Mouse (Mus musculus): Measurements from ENCODE around the gene Tgfbr3. TPM values are rescaled to one million over a fixed set of nuclear protein-coding genes. Genes with fewer than 3 reads are reported as not detected.

The Tgfbr3 gene
- polyA plus RNA-seq, 1 experiment from 2014 or later: 2.2 TPM

- Histone ChIP-seq H3K4me3 (ENCODE audit: low read depth, low read length) (no peak overlapping the region), H3K9me3 (replicated peaks; ENCODE audit: control insufficient read depth, low read length) (no peaks in the 10 kb centered on the region), H3K27ac (ENCODE audit: low read depth, low read length) (no peak overlapping the region), H3K4me2 (ENCODE audit: low read length) (no peak overlapping the region), H3K27me3 (replicated peaks; ENCODE audit: control insufficient read depth, insufficient read depth, low read length) (no peaks in the 10 kb centered on the region), H3K36me3 (ENCODE audit: control insufficient read depth, insufficient read depth, low read length) (no peaks in the 10 kb centered on the region), H3K9ac (ENCODE audit: low read length) (no peak overlapping the region), H3K4me1 (ENCODE audit: control insufficient read depth, insufficient read depth, low read length) (no peaks in the 10 kb centered on the region)
- 88% methylated on average over 7 of the region's 7 CpGs for WGBS
- no peak for ATAC-seq
- DNase-seq (ENCODE audit: low spot score): no peak
Observed at GRCm38 (mm10) chr5:107097314-107097713, 192.1 kb downstream of the Tgfbr3 start.

- DNase-seq (ENCODE audit: low spot score) (no peak), ATAC-seq (no peak)
- WGBS: 28% methylated on average over 5 of the region's 5 CpGs
Observed at GRCm38 (mm10) chr5:107094233-107094632, 195.2 kb downstream of the Tgfbr3 start.

GRCm38 (mm10) chr5:107093253-107093652, 196.2 kb downstream of the Tgfbr3 start:
- no peak for ATAC-seq
- DNase-seq (ENCODE audit: low spot score): no peak
- H3K4me1 ChIP-seq (ENCODE audit: control insufficient read depth, insufficient read depth, low read length): peaks cover under 1% of the 10 kb centered on the region
- WGBS: 82% methylated on average over 3 of the region's 3 CpGs
- H3K27ac ChIP-seq (ENCODE audit: low read depth, low read length): no peak overlapping the region
- no peaks in the 10 kb centered on the region for H3K9me3 ChIP-seq (replicated peaks; ENCODE audit: control insufficient read depth, low read length)
- no peaks in the 10 kb centered on the region for H3K36me3 ChIP-seq (ENCODE audit: control insufficient read depth, insufficient read depth, low read length)
- H3K4me2 ChIP-seq (ENCODE audit: low read length): no peak overlapping the region
- no peak overlapping the region for H3K9ac ChIP-seq (ENCODE audit: low read length)
- no peaks in the 10 kb centered on the region for H3K27me3 ChIP-seq (replicated peaks; ENCODE audit: control insufficient read depth, insufficient read depth, low read length)
- H3K4me3 ChIP-seq (ENCODE audit: low read depth, low read length): no peak overlapping the region

More at GRCm38 (mm10) chr5:107094233-107094632, 195.2 kb downstream of the Tgfbr3 start:
- H3K27ac ChIP-seq (ENCODE audit: low read depth, low read length): no peak overlapping the region
- H3K9ac ChIP-seq (ENCODE audit: low read length): no peak overlapping the region
- H3K4me1 ChIP-seq (ENCODE audit: control insufficient read depth, insufficient read depth, low read length): no peaks in the 10 kb centered on the region
- no peaks in the 10 kb centered on the region for H3K9me3 ChIP-seq (replicated peaks; ENCODE audit: control insufficient read depth, low read length)
- H3K4me3 ChIP-seq (ENCODE audit: low read depth, low read length): no peak overlapping the region
- no peaks in the 10 kb centered on the region for H3K36me3 ChIP-seq (ENCODE audit: control insufficient read depth, insufficient read depth, low read length)
- H3K27me3 ChIP-seq (replicated peaks; ENCODE audit: control insufficient read depth, insufficient read depth, low read length): no peaks in the 10 kb centered on the region
- H3K4me2 ChIP-seq (ENCODE audit: low read length): no peak overlapping the region

- 85% methylated on average over 8 of the region's 8 CpGs for WGBS
- no peak overlapping the region for H3K4me3 ChIP-seq (ENCODE audit: low read depth, low read length)
- H3K36me3 ChIP-seq (ENCODE audit: control insufficient read depth, insufficient read depth, low read length): no peaks in the 10 kb centered on the region
- peaks cover 6% of the 10 kb centered on the region for H3K4me1 ChIP-seq (ENCODE audit: control insufficient read depth, insufficient read depth, low read length)
- DNase-seq (ENCODE audit: low spot score) (no peak), ATAC-seq (no peak)
- no peak overlapping the region for H3K9ac ChIP-seq (ENCODE audit: low read length)
- no peaks in the 10 kb centered on the region for H3K9me3 ChIP-seq (replicated peaks; ENCODE audit: control insufficient read depth, low read length)
- H3K27ac ChIP-seq (ENCODE audit: low read depth, low read length): no peak overlapping the region
- H3K4me2 ChIP-seq (ENCODE audit: low read length): no peak overlapping the region
- peaks cover 3% of the 10 kb centered on the region; the same call in 1 of the 2 replicates for H3K27me3 ChIP-seq (replicated peaks; ENCODE audit: control insufficient read depth, insufficient read depth, low read length)
Observed at GRCm38 (mm10) chr5:107092137-107092536, 197.3 kb downstream of the Tgfbr3 start.

GRCm38 (mm10) chr5:107089966-107090365, 199.5 kb downstream of the Tgfbr3 start:
- no peak overlapping the region for H3K4me3 ChIP-seq (ENCODE audit: low read depth, low read length)
- H3K27ac ChIP-seq (ENCODE audit: low read depth, low read length): no peak overlapping the region
- H3K27me3 ChIP-seq (replicated peaks; ENCODE audit: control insufficient read depth, insufficient read depth, low read length): peaks cover 6% of the 10 kb centered on the region; the same call in 1 of the 2 replicates
- 41% methylated on average over 5 of the region's 5 CpGs for whole genome bisulfite sequencing
- ATAC-seq: no peak
- H3K4me2 ChIP-seq (ENCODE audit: low read length): no peak overlapping the region
- peaks cover 6% of the 10 kb centered on the region for H3K4me1 ChIP-seq (ENCODE audit: control insufficient read depth, insufficient read depth, low read length)
- no peaks in the 10 kb centered on the region for H3K36me3 ChIP-seq (ENCODE audit: control insufficient read depth, insufficient read depth, low read length)
- no peak for DNase-seq (ENCODE audit: low spot score)
- no peaks in the 10 kb centered on the region for H3K9me3 ChIP-seq (replicated peaks; ENCODE audit: control insufficient read depth, low read length)
- H3K9ac ChIP-seq (ENCODE audit: low read length): no peak overlapping the region

GRCm38 (mm10) chr5:107087829-107088808, 201.3 kb downstream of the Tgfbr3 start:
- H3K36me3 ChIP-seq (ENCODE audit: control insufficient read depth, insufficient read depth, low read length): no peaks in the 10 kb centered on the region
- DNase-seq (ENCODE audit: low spot score): peak; percentile 92
- H3K27me3 ChIP-seq (replicated peaks; ENCODE audit: control insufficient read depth, insufficient read depth, low read length): peaks cover 6% of the 10 kb centered on the region; the same call in 1 of the 2 replicates
- H3K9me3 ChIP-seq (replicated peaks; ENCODE audit: control insufficient read depth, low read length): no peaks in the 10 kb centered on the region
- peaks cover 6% of the 10 kb centered on the region for H3K4me1 ChIP-seq (ENCODE audit: control insufficient read depth, insufficient read depth, low read length)
- peak overlapping the region; percentile 31; the same call in 1 of the 2 replicates for H3K4me2 ChIP-seq (ENCODE audit: low read length)
- WGBS: 14% methylated on average over 12 of the region's 12 CpGs
- H3K9ac ChIP-seq (ENCODE audit: low read length): no peak overlapping the region
- H3K27ac ChIP-seq (ENCODE audit: low read depth, low read length): no peak overlapping the region
- H3K4me3 ChIP-seq (ENCODE audit: low read depth, low read length): no peak overlapping the region
- peak; percentile 86 for ATAC-seq

- Histone ChIP-seq H3K4me3 (ENCODE audit: low read depth, low read length) (no peak overlapping the region), H3K9ac (ENCODE audit: low read length) (no peak overlapping the region), H3K27ac (ENCODE audit: low read depth, low read length) (no peak overlapping the region), H3K9me3 (replicated peaks; ENCODE audit: control insufficient read depth, low read length) (no peaks in the 10 kb centered on the region), H3K4me2 (ENCODE audit: low read length) (no peak overlapping the region), H3K27me3 (replicated peaks; ENCODE audit: control insufficient read depth, insufficient read depth, low read length) (peaks cover 6% of the 10 kb centered on the region; the same call in 1 of the 2 replicates), H3K36me3 (ENCODE audit: control insufficient read depth, insufficient read depth, low read length) (no peaks in the 10 kb centered on the region), H3K4me1 (ENCODE audit: control insufficient read depth, insufficient read depth, low read length) (peaks cover 6% of the 10 kb centered on the region)
- no peak for DNase-seq (ENCODE audit: low spot score)
- 75% methylated on average over 2 of the region's 2 CpGs for WGBS
- ATAC-seq: no peak
Observed at GRCm38 (mm10) chr5:107087291-107087690, 202.1 kb downstream of the Tgfbr3 start.

- no peak overlapping the region for H3K4me3 ChIP-seq (ENCODE audit: low read depth, low read length)
- H3K9me3 ChIP-seq (replicated peaks; ENCODE audit: control insufficient read depth, low read length): no peaks in the 10 kb centered on the region
- H3K4me2 ChIP-seq (ENCODE audit: low read length): no peak overlapping the region
- H3K27ac ChIP-seq (ENCODE audit: low read depth, low read length): no peak overlapping the region
- WGBS: 90% methylated on average over 5 of the region's 5 CpGs
- DNase-seq (ENCODE audit: low spot score) (no peak), ATAC-seq (no peak)
- no peak overlapping the region for H3K9ac ChIP-seq (ENCODE audit: low read length)
- H3K27me3 ChIP-seq (replicated peaks; ENCODE audit: control insufficient read depth, insufficient read depth, low read length): peaks cover 6% of the 10 kb centered on the region; the same call in 1 of the 2 replicates
- peaks cover 6% of the 10 kb centered on the region for H3K4me1 ChIP-seq (ENCODE audit: control insufficient read depth, insufficient read depth, low read length)
- H3K36me3 ChIP-seq (ENCODE audit: control insufficient read depth, insufficient read depth, low read length): no peaks in the 10 kb centered on the region
Observed at GRCm38 (mm10) chr5:107086166-107086565, 203.3 kb downstream of the Tgfbr3 start.

GRCm38 (mm10) chr5:107084431-107084830, 205.0 kb downstream of the Tgfbr3 start:
- H3K27me3 ChIP-seq (replicated peaks; ENCODE audit: control insufficient read depth, insufficient read depth, low read length): peaks cover 6% of the 10 kb centered on the region; the same call in 1 of the 2 replicates
- H3K9me3 ChIP-seq (replicated peaks; ENCODE audit: control insufficient read depth, low read length): no peaks in the 10 kb centered on the region
- ATAC-seq: no peak
- H3K36me3 ChIP-seq (ENCODE audit: control insufficient read depth, insufficient read depth, low read length): no peaks in the 10 kb centered on the region
- no peak overlapping the region for H3K4me3 ChIP-seq (ENCODE audit: low read depth, low read length)
- H3K4me1 ChIP-seq (ENCODE audit: control insufficient read depth, insufficient read depth, low read length): peaks cover 7% of the 10 kb centered on the region
- 88% methylated on average over 4 of the region's 4 CpGs for WGBS
- no peak overlapping the region for H3K27ac ChIP-seq (ENCODE audit: low read depth, low read length)
- no peak overlapping the region for H3K4me2 ChIP-seq (ENCODE audit: low read length)
- DNase-seq (ENCODE audit: low spot score): no peak
- no peak overlapping the region for H3K9ac ChIP-seq (ENCODE audit: low read length)

Data from forebrain, embryonic 14.5 days (tissue).